Mouse (Mus musculus) intestine, postnatal 0 days (tissue): Measurements from ENCODE around the gene Prss21. TPM values are rescaled to one million over a fixed set of nuclear protein-coding genes. Genes with fewer than 3 reads are reported as not detected.
"Not testable (repeated sequence)": the region's sequence is repeated elsewhere in the genome, so short reads cannot be mapped to it uniquely, and the experiment has no call there.

Experiments used
- ATAC-seq: fragments of 200-750 bp; cut with Nextera tagmentation; 2 replicates; pipeline ENCODE4 v1.8.0; 2017; ENCODE audit warnings: mild to moderate bottlenecking, moderate TSS enrichment, moderate library complexity
- H3K27ac ChIP-seq: fragments of 300-500 bp; sonication (generic); 2 replicates; pipeline ENCODE4 v1.5.1; 2014; ENCODE audit warnings: mild to moderate bottlenecking, low read depth, low read length, moderate library complexity
- H3K27me3 ChIP-seq: fragments of 300-500 bp; sonication (generic); replicated peaks from 2 replicates; pipeline ENCODE4 v1.6.1; 2014; ENCODE audit warnings: low read length, mixed read lengths; ENCODE audit not compliant: control insufficient read depth, insufficient read depth
- H3K36me3 ChIP-seq: fragments of 300-500 bp; sonication (generic); 2 replicates; pipeline ENCODE4 v1.6.1; 2014; ENCODE audit warnings: mild to moderate bottlenecking, moderate library complexity; ENCODE audit not compliant: control insufficient read depth, insufficient read depth
- H3K4me1 ChIP-seq: fragments of 300-500 bp; sonication (generic); replicated peaks from 2 replicates; pipeline ENCODE4 v1.6.1; 2014; ENCODE audit warnings: antibody characterized with exemption, low read length, mixed read lengths; ENCODE audit not compliant: control insufficient read depth, insufficient read depth
- H3K4me2 ChIP-seq: fragments of 300-500 bp; sonication (generic); replicated peaks from 2 replicates; pipeline ENCODE4 v1.6.1; 2014; ENCODE audit warnings: low read depth, mild to moderate bottlenecking, moderate library complexity
- H3K4me3 ChIP-seq: fragments of 300-500 bp; sonication (generic); 2 replicates; pipeline ENCODE4 v1.5.1; 2014; ENCODE audit warnings: low read depth, low read length
- H3K9ac ChIP-seq: fragments of 300-500 bp; sonication (generic); 2 replicates; pipeline ENCODE4 v1.6.1; 2014; ENCODE audit warnings: mild to moderate bottlenecking, low read depth, low read length
- H3K9me3 ChIP-seq: fragments of 300-500 bp; sonication (generic); 2 replicates; pipeline ENCODE4 v1.6.1; 2016; ENCODE audit warnings: mixed run types; ENCODE audit not compliant: control insufficient read depth
- CTCF ChIP-seq: sonication (generic); IDR thresholded peaks from 2 replicates; pipeline ENCODE4 v1.5.1; 2016; ENCODE audit warnings: low read depth, mild to moderate bottlenecking, control low read depth, antibody characterized with exemption, moderate library complexity
- WGBS: fragments of 180-500 bp; shearing (Covaris S2); extraction: QIAGEN DNeasy Blood & Tissue Kit; methylation state at CpG from one replicate; pipeline ENCODE4 v1.1.7; 2014; 5-methylcytosine and 5-hydroxymethylcytosine counted together
- microRNA-seq: library from miRNA; unstranded; fragments of <30 nt; microRNA quantifications from one replicate; pipeline ENCODE4, GENCODE M21; 2016
- polyA plus RNA-seq: library from polyadenylated mRNA; unstranded; fragments of >200 nt; fragmentation: Nextera tagmentation; extraction: Ambion mirVana; gene quantifications from 2 replicates; pipeline ENCODE4 v1.2.1, GENCODE M21; 2015

The Prss21 gene
- polyA plus RNA-seq, 1 experiment from 2014 or later = not detected

- no peak for TF ChIP-seq CTCF
- ATAC-seq = no peak
These were observed 8.9 kb downstream of the Prss21 start for GRCm38 (mm10) chr17:23876741-23877140.

GRCm38 (mm10) chr17:23877166-23877565 is 9.3 kb downstream of the Prss21 start:
- Histone ChIP-seq H3K27ac (no peak overlapping the region), H3K9me3 (no peaks in the 10 kb centered on the region), H3K4me3 (no peak overlapping the region), H3K9ac (no peak overlapping the region), H3K27me3 (no peaks in the 10 kb centered on the region), H3K36me3 (no peaks in the 10 kb centered on the region), H3K4me2 (no peak overlapping the region), H3K4me1 (no peaks in the 10 kb centered on the region)
- 97% methylated on average over 2 of the region's 2 CpGs for WGBS
- ATAC-seq = no peak
- no peak for TF ChIP-seq CTCF

More at GRCm38 (mm10) chr17:23876741-23877140, 8.9 kb downstream of the Prss21 start:
- Histone ChIP-seq H3K4me1 (no peaks in the 10 kb centered on the region), H3K9ac (no peak overlapping the region), H3K4me2 (no peak overlapping the region), H3K36me3 (no peaks in the 10 kb centered on the region), H3K9me3 (no peaks in the 10 kb centered on the region), H3K27me3 (no peaks in the 10 kb centered on the region), H3K27ac (no peak overlapping the region), H3K4me3 (no peak overlapping the region)
- WGBS = 48% methylated on average over 3 of the region's 3 CpGs

DNA sequence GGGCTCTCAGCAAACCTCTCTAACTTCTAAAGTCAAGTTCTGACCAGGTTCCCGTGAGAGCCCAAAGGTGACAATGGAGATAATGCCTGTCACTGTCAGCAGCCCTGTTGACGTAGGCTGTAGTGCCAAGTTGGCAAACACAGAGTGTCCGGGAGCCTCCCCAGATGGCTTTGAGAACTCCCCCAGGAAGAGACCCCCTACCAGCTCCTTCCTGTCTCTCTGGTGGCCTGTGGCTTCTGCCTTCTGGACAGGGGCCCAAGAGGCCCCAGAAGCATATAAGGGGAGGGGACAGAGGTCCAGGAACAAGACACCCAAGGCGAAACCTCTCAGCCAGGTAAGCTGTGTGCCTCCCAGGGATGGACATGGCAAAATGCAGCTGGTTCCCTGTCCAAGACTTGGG is 12.7 kb downstream of the Prss21 start, which contains the start of the genes Dcpp1 and Dcpp2:
Gene Dcpp1 (plus strand): TSS at position 301 of the 400 bp plus-strand sequence.
Gene Dcpp2 (plus strand): TSS at position 305 of the 400 bp plus-strand sequence.
- not testable (repeated sequence) for H3K9me3 ChIP-seq, H3K4me1 ChIP-seq, H3K4me3 ChIP-seq, H3K4me2 ChIP-seq, H3K36me3 ChIP-seq, H3K9ac ChIP-seq, ATAC-seq, H3K27ac ChIP-seq, H3K27me3 ChIP-seq
- WGBS = 59% methylated on average over 4 of the region's 4 CpGs

DNA sequence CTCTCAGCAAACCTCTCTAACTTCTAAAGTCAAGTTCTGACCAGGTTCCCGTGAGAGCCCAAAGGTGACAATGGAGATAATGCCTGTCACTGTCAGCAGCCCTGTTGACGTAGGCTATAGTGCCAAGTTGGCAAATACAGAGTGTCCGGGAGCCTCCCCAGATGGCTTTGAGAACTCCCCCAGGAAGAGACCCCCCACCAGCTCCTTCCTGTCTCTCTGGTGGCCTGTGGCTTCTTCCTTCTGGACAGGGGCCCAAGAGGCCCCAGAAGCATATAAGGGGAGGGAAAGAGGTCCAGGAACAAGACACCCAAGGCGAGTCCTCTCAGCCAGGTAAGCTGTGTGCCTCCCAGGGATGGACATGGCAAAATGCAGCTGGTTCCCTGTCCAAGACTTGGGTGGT is 49.3 kb downstream of the Prss21 start, which contains the start of gene Dcpp3:
Gene Dcpp3 (plus strand): TSS at position 301 of the 400 bp plus-strand sequence.
- H3K4me2 ChIP-seq, H3K27ac ChIP-seq, H3K4me1 ChIP-seq, H3K9ac ChIP-seq, H3K4me3 ChIP-seq, H3K9me3 ChIP-seq, H3K27me3 ChIP-seq, H3K36me3 ChIP-seq, ATAC-seq: not testable (repeated sequence)
- WGBS = 59% methylated on average over 4 of the region's 4 CpGs

Small RNA genes lying within 50 kb of the gene (microRNA-seq; reads per million reads assigned to microRNA genes)
- gene Mir5125 = not detected

Other genes with a start within 250 kb of the Prss21 start
- gene Mmp25, start 222.8 kb upstream of the Prss21 start, polyA plus RNA-seq = 0.13 and 0.16 TPM in 2 replicates
- 7.8 and 8.5 TPM in 2 replicates for gene Bicdl2, start 207.6 kb upstream of the Prss21 start, polyA plus RNA-seq
- 131 and 136 TPM in 2 replicates for gene Hcfc1r1, start 194.5 kb upstream of the Prss21 start, polyA plus RNA-seq
- gene Thoc6, start 194.2 kb upstream of the Prss21 start, polyA plus RNA-seq = 14.7 and 15.5 TPM in 2 replicates
- gene Tnfrsf12a, start 190.6 kb upstream of the Prss21 start, polyA plus RNA-seq = 46.6 and 50.9 TPM in 2 replicates
- gene Cldn6, start 188.8 kb upstream of the Prss21 start, polyA plus RNA-seq = 0.38 and 0.42 TPM in 2 replicates
- 0.23 and 0.34 TPM in 2 replicates for gene Cldn9, start 184.0 kb upstream of the Prss21 start, polyA plus RNA-seq
- gene 1520401A03Rik, start 145.3 kb upstream of the Prss21 start, polyA plus RNA-seq = 0.05 TPM in 1 of 2 replicates, not detected in the other
- 12.4 and 12.6 TPM in 2 replicates for gene Pkmyt1, start 141.7 kb upstream of the Prss21 start, polyA plus RNA-seq
- gene Paqr4, start 127.2 kb upstream of the Prss21 start, polyA plus RNA-seq = 15.0 and 15.9 TPM in 2 replicates
- 2.7 and 2.8 TPM in 2 replicates for gene Kremen2, start 122.2 kb upstream of the Prss21 start, polyA plus RNA-seq
- 36.8 and 39.0 TPM in 2 replicates for gene Flywch1, start 96.5 kb upstream of the Prss21 start, polyA plus RNA-seq
- 17.6 and 19.1 TPM in 2 replicates for gene Flywch2, start 82.0 kb upstream of the Prss21 start, polyA plus RNA-seq
- gene Srrm2, start 77.5 kb upstream of the Prss21 start, polyA plus RNA-seq = 185 and 230 TPM in 2 replicates
- 994 and 1,025 TPM in 2 replicates for gene Elob, start 38.9 kb upstream of the Prss21 start, polyA plus RNA-seq
- not detected in 2 replicates for gene Prss33, start 32.0 kb upstream of the Prss21 start, polyA plus RNA-seq
- 16.2 and 23.1 TPM in 2 replicates for gene Prss32, start 24.2 kb upstream of the Prss21 start, polyA plus RNA-seq
- gene Prss41, start 23.9 kb upstream of the Prss21 start, polyA plus RNA-seq = 5.2 and 6.2 TPM in 2 replicates
- 3.8 and 6.3 TPM in 2 replicates for gene Dcpp1, start 12.8 kb downstream of the Prss21 start, polyA plus RNA-seq
- gene Dcpp2, start 12.8 kb downstream of the Prss21 start, polyA plus RNA-seq = not detected in 2 replicates
- gene Dcpp3, start 49.4 kb downstream of the Prss21 start, polyA plus RNA-seq = 4.7 and 7.6 TPM in 2 replicates
- gene Sbp, start 73.6 kb downstream of the Prss21 start, polyA plus RNA-seq = not detected in 2 replicates
- not detected in 2 replicates for gene Sbpl, start 87.2 kb downstream of the Prss21 start, polyA plus RNA-seq
- gene Prss30, start 112.5 kb downstream of the Prss21 start, polyA plus RNA-seq = 4.7 and 12.1 TPM in 2 replicates
- gene Prss22, start 130.0 kb downstream of the Prss21 start, polyA plus RNA-seq = 0.09 TPM in 1 of 2 replicates, not detected in the other
- gene Prss27, start 170.1 kb downstream of the Prss21 start, polyA plus RNA-seq = 0.12 and 0.18 TPM in 2 replicates
- gene Kctd5, start 205.4 kb downstream of the Prss21 start, polyA plus RNA-seq = 58.5 and 61.3 TPM in 2 replicates